ENCODE assay signal across 16 mouse cellular contexts in genomic region chr17:47740186-47740585, GRCm38 (mm10). TPM values are rescaled to one million over a fixed set of nuclear protein-coding genes. Genes with fewer than 3 reads are reported as not detected.
DNase-seq lines count a peak whose midpoint lies in the region; ATAC-seq and TF ChIP-seq lines count a peak whose summit lies in the region.
"Had no signal": no experiment of that assay in that cellular context is flagged by ENCODE, and none has a peak within 500 bp of the region (broad histone marks: within the 10 kb centered on the region; RNA-seq: fewer than 3 reads in every experiment).

No protein-coding gene starts in this region.

- no peak for ATAC-seq in lung, postnatal 0 days
- no peak for ATAC-seq in kidney, embryonic 16.5 days (ENCODE audit: low FRiP score, low TSS enrichment)

- H3K4me3 ChIP-seq in heart, adult 2 months: no peak overlapping the region
- H3K4me3 ChIP-seq in lung, postnatal 0 days (ENCODE audit: low read depth, low read length): no peak overlapping the region
- no peak overlapping the region for H3K4me3 ChIP-seq in brown adipose tissue, adult 24 weeks (ENCODE audit: insufficient read depth, low read depth, low read length)
- no peak overlapping the region for H3K4me3 ChIP-seq in kidney, embryonic 16.5 days (ENCODE audit: low read length)
- H3K4me3 ChIP-seq: midbrain, embryonic 12.5 days had no signal

- DNase-seq in heart, adult 2 months: no peak
- DNase-seq in heart, postnatal 10 days: no peak
- DNase-seq in lung, postnatal 0 days (ENCODE audit: low spot score): no peak
- no peak for DNase-seq in lung, postnatal 10 days
- peak; percentile 33 for DNase-seq in CD4-positive helper T cell, adult 2 months (ENCODE audit: low read depth, low spot score)
- no peak for DNase-seq in left cerebral cortex, postnatal 10 days (ENCODE audit: extremely low spot score in 1 of 2, low spot score in 2 of 2)
- DNase-seq: cerebellum, adult 8-10 months; heart, postnatal 36 days; left cerebral cortex, postnatal 4 days; lung, adult 2 months had no signal

- no peak overlapping the region for H3K9ac ChIP-seq in heart, adult 2 months (ENCODE audit: low read depth, low read length)
- H3K9ac ChIP-seq in lung, postnatal 0 days (replicated peaks; ENCODE audit: low read depth): no peak overlapping the region
- H3K9ac ChIP-seq in kidney, embryonic 16.5 days (replicated peaks; ENCODE audit: low read length): no peak overlapping the region
- H3K9ac ChIP-seq: midbrain, embryonic 12.5 days had no signal

- H3K4me1 ChIP-seq in heart, adult 2 months (ENCODE audit: control insufficient read depth, insufficient read depth, low read length): peaks cover 10% of the 10 kb centered on the region
- peaks cover 4% of the 10 kb centered on the region; the same call in 1 of the 2 replicates for H3K4me1 ChIP-seq in lung, postnatal 0 days (ENCODE audit: insufficient read depth, low read depth, low read length)
- peaks cover 20% of the 10 kb centered on the region for H3K4me1 ChIP-seq in brown adipose tissue, adult 24 weeks (ENCODE audit: control insufficient read depth, insufficient read depth, insufficient read length, low read length)
- H3K4me1 ChIP-seq in kidney, embryonic 16.5 days (ENCODE audit: insufficient read depth, low read length): peaks cover 17% of the 10 kb centered on the region

- H3K27ac ChIP-seq in heart, adult 2 months: no peak overlapping the region
- no peak overlapping the region for H3K27ac ChIP-seq in lung, postnatal 0 days (ENCODE audit: low read length)
- peak overlapping the region; percentile 1; the same call in 1 of the 2 replicates for H3K27ac ChIP-seq in brown adipose tissue, adult 24 weeks (replicated peaks; ENCODE audit: low read depth, low read length)
- H3K27ac ChIP-seq in kidney, embryonic 16.5 days (ENCODE audit: low read length): no peak overlapping the region
- H3K27ac ChIP-seq: midbrain, embryonic 12.5 days had no signal

- H3K4me2 ChIP-seq in lung, postnatal 0 days (replicated peaks; ENCODE audit: low read depth, low read length): no peak overlapping the region
- no peak overlapping the region for H3K4me2 ChIP-seq in kidney, embryonic 16.5 days (replicated peaks; ENCODE audit: low read depth, low read length)

- peaks cover 1% of the 10 kb centered on the region; the same call in 1 of the 2 replicates for H3K79me2 ChIP-seq in heart, adult 2 months (replicated peaks; ENCODE audit: control insufficient read depth, insufficient read depth, low read length)

- TF ChIP-seq POLR2A in heart, adult 2 months (IDR thresholded peaks at IDR 0.05; ENCODE audit: insufficient read depth, low read depth, low read length): no peak

- no peaks in the 10 kb centered on the region for H3K36me3 ChIP-seq in heart, adult 2 months (ENCODE audit: control insufficient read depth, insufficient read depth, low read length)
- H3K36me3 ChIP-seq in lung, postnatal 0 days (ENCODE audit: insufficient read depth, low read length): no peaks in the 10 kb centered on the region
- H3K36me3 ChIP-seq in kidney, embryonic 16.5 days (ENCODE audit: insufficient read depth, low read length): no peaks in the 10 kb centered on the region
- H3K36me3 ChIP-seq: midbrain, embryonic 12.5 days had no signal

- WGBS in heart, adult 2 months: 91% methylated on average over 2 of the region's 2 CpGs
- WGBS in lung, postnatal 0 days: 84% methylated on average over 2 of the region's 2 CpGs
- WGBS in kidney, embryonic 16.5 days: 64% methylated on average over 2 of the region's 2 CpGs

- H3K9me3 ChIP-seq in lung, postnatal 0 days (ENCODE audit: low read length): no peaks in the 10 kb centered on the region
- peaks cover 6% of the 10 kb centered on the region; the same call in 1 of the 2 replicates for H3K9me3 ChIP-seq in kidney, embryonic 16.5 days (ENCODE audit: low read length)
- H3K9me3 ChIP-seq: midbrain, embryonic 12.5 days had no signal

- no peaks in the 10 kb centered on the region for H3K27me3 ChIP-seq in heart, adult 2 months (ENCODE audit: control insufficient read depth, insufficient read depth, low read length)
- H3K27me3 ChIP-seq in lung, postnatal 0 days (replicated peaks; ENCODE audit: insufficient read depth, low read length): no peaks in the 10 kb centered on the region
- no peaks in the 10 kb centered on the region for H3K27me3 ChIP-seq in kidney, embryonic 16.5 days (ENCODE audit: insufficient read depth, low read length)

- intact Hi-C loops in heart, adult 2 months (cut with DNase I): loop anchor here (2.0 kb wide), 2 partner anchors 21 to 51 kb away; no protein-coding TSS in a partner anchor
- intact Hi-C loops in heart, postnatal 10 days (cut with DNase I): no loop called here
- intact Hi-C loops in left cerebral cortex, postnatal 10 days (cut with DNase I): no loop called here

- TF ChIP-seq EP300 in heart, adult 2 months (IDR thresholded peaks at IDR 0.05; ENCODE audit: insufficient read depth, low read depth, low read length): no peak
- TF ChIP-seq EP300 in lung, postnatal 0 days (IDR thresholded peaks at IDR 0.05): no peak

- TF ChIP-seq CTCF in heart, adult 2 months (IDR thresholded peaks at IDR 0.05): peak; percentile 46
- TF ChIP-seq CTCF in lung, postnatal 0 days (IDR thresholded peaks at IDR 0.05): peak; percentile 33

RNA-seq across cellular contexts. Expression of gene Tfeb, which starts 3.4 kb away (rescaled TPM):
- 10 to 100 TPM; 36.8 to 42.7 TPM for total RNA-seq in heart, adult 2 months (2021)
- 33.5 and 35.1 TPM in 2 replicates for polyA plus RNA-seq in heart, adult 2 months (2012; rRNA removed)
- total RNA-seq in heart, postnatal 10 days (2021): 10 to 100 TPM; 48.1 to 51.1 TPM
- polyA plus RNA-seq in lung, postnatal 0 days (2015; fragmentation: Nextera tagmentation; extraction: Ambion mirVana): 17.8 and 21.3 TPM in 2 replicates
- polyA plus RNA-seq in brown adipose tissue, adult 24 weeks (2012; ENCODE audit: insufficient read depth, insufficient read length, missing spikeins): 8.7 and 14.8 TPM in 2 replicates
- total RNA-seq in left cerebral cortex, postnatal 10 days (2021): 1 to 10 TPM; 6.1 to 6.2 TPM
- 18.1 and 19.6 TPM in 2 replicates for polyA plus RNA-seq in kidney, embryonic 16.5 days (2015; fragmentation: Nextera tagmentation; extraction: Ambion mirVana)

RNA-seq across cellular contexts. Expression of gene Pgc, which starts 13.5 kb away (rescaled TPM):
- total RNA-seq in heart, adult 2 months (2021): not detected
- 0.59 TPM in 2 replicates for polyA plus RNA-seq in heart, adult 2 months (2012; rRNA removed)
- total RNA-seq in heart, postnatal 10 days (2021): not detected
- polyA plus RNA-seq in lung, postnatal 0 days (2015; fragmentation: Nextera tagmentation; extraction: Ambion mirVana): 22.6 and 25.4 TPM in 2 replicates
- polyA plus RNA-seq in brown adipose tissue, adult 24 weeks (2012; ENCODE audit: insufficient read depth, insufficient read length, missing spikeins): not detected in 2 replicates
- not detected for total RNA-seq in left cerebral cortex, postnatal 10 days (2021)
- polyA plus RNA-seq in kidney, embryonic 16.5 days (2015; fragmentation: Nextera tagmentation; extraction: Ambion mirVana): 0.92 TPM in 1 of 2 replicates, not detected in the other
- total RNA-seq: heart, adult 8-10 months; heart, postnatal 36 days; left cerebral cortex, postnatal 4 days had no signal
- polyA plus RNA-seq: frontal cortex, adult 2 months; midbrain, embryonic 12.5 days; neural tube, embryonic 11.5 days had no signal

RNA-seq across cellular contexts. Expression of gene Prickle4, which starts 45.6 kb away (rescaled TPM):
- 1 to 10 TPM; 3.7 to 3.9 TPM for total RNA-seq in heart, adult 2 months (2021)
- 4.0 and 8.3 TPM in 2 replicates for polyA plus RNA-seq in heart, adult 2 months (2012; rRNA removed)
- total RNA-seq in heart, postnatal 10 days (2021): 1 to 10 TPM; 2.8 to 3.5 TPM
- polyA plus RNA-seq in lung, postnatal 0 days (2015; fragmentation: Nextera tagmentation; extraction: Ambion mirVana): 0.94 and 1.9 TPM in 2 replicates
- polyA plus RNA-seq in brown adipose tissue, adult 24 weeks (2012; ENCODE audit: insufficient read depth, insufficient read length, missing spikeins): 3.5 and 3.6 TPM in 2 replicates
- total RNA-seq in left cerebral cortex, postnatal 10 days (2021): 1 to 10 TPM; 2.3 to 4.5 TPM
- polyA plus RNA-seq in kidney, embryonic 16.5 days (2015; fragmentation: Nextera tagmentation; extraction: Ambion mirVana): 0.84 and 1.3 TPM in 2 replicates

RNA-seq across cellular contexts. Expression of gene Gm21981, which starts 45.9 kb away (rescaled TPM):
- total RNA-seq in heart, adult 2 months (2021): under 1 TPM; 0.78 to 0.89 TPM
- polyA plus RNA-seq in heart, adult 2 months (2012; rRNA removed): 0.73 and 1.2 TPM in 2 replicates
- total RNA-seq in heart, postnatal 10 days (2021): 1 to 10 TPM in 1 of 2 experiments, under 1 TPM in 1; 0.15 to 1.2 TPM
- polyA plus RNA-seq in lung, postnatal 0 days (2015; fragmentation: Nextera tagmentation; extraction: Ambion mirVana): 0.18 and 0.42 TPM in 2 replicates
- 1.3 TPM in 1 of 2 replicates, not detected in the other for polyA plus RNA-seq in brown adipose tissue, adult 24 weeks (2012; ENCODE audit: insufficient read depth, insufficient read length, missing spikeins)
- total RNA-seq in left cerebral cortex, postnatal 10 days (2021): 1 to 10 TPM; 5.7 to 6.4 TPM
- polyA plus RNA-seq in kidney, embryonic 16.5 days (2015; fragmentation: Nextera tagmentation; extraction: Ambion mirVana): 0.24 and 0.90 TPM in 2 replicates

RNA-seq across cellular contexts. Expression of gene Frs3, which starts 51.4 kb away (rescaled TPM):
- 1 to 10 TPM; 4.8 to 5.2 TPM for total RNA-seq in heart, adult 2 months (2021)
- polyA plus RNA-seq in heart, adult 2 months (2012; rRNA removed): 10.8 and 11.7 TPM in 2 replicates
- 1 to 10 TPM; 4.0 to 5.1 TPM for total RNA-seq in heart, postnatal 10 days (2021)
- 4.1 TPM in 2 replicates for polyA plus RNA-seq in lung, postnatal 0 days (2015; fragmentation: Nextera tagmentation; extraction: Ambion mirVana)
- 1.3 and 3.4 TPM in 2 replicates for polyA plus RNA-seq in brown adipose tissue, adult 24 weeks (2012; ENCODE audit: insufficient read depth, insufficient read length, missing spikeins)
- 10 to 100 TPM; 27.4 to 29.9 TPM for total RNA-seq in left cerebral cortex, postnatal 10 days (2021)
- 6.6 and 7.3 TPM in 2 replicates for polyA plus RNA-seq in kidney, embryonic 16.5 days (2015; fragmentation: Nextera tagmentation; extraction: Ambion mirVana)

Comparison
In these comparisons a context has a peak if more than half of its experiments do, and no peak if none do; other contexts are left out.
1. RNA of gene Pgc, which starts 13.5 kb away (polyA plus RNA-seq): 22.6 to 25.4 TPM in lung, postnatal 0 days; 0.92 TPM in kidney, embryonic 16.5 days, 0.59 TPM in heart, adult 2 months and not detected in brown adipose tissue, adult 24 weeks; every median in the first group is over 10 times any median in the second.